Mouse (Mus musculus) cortical plate, adult 2 months (tissue): Measurements from ENCODE around the gene Mgll.

Experiments used
- CTCF ChIP-seq: fragments of 200-500 bp; IDR thresholded peaks from 2 replicates; pipeline ENCODE4 v1.5.1; 2011; ENCODE audit warnings: mild to moderate bottlenecking, control low read depth, low read length; ENCODE audit not compliant: insufficient read depth; ENCODE audit errors: extremely low read depth
- POLR2A ChIP-seq: fragments of 200-500 bp; IDR thresholded peaks from 2 replicates; pipeline ENCODE4 v1.6.1; 2011; ENCODE audit warnings: mild to moderate bottlenecking, low read length, control low read depth; ENCODE audit not compliant: insufficient read depth; ENCODE audit errors: extremely low read depth

GRCm38 (mm10) chr6:88815489-88815888 is 91.3 kb downstream of the Mgll start:
- TF ChIP-seq CTCF (no peak), POLR2A (no peak)
